In the genomic region with DNA sequence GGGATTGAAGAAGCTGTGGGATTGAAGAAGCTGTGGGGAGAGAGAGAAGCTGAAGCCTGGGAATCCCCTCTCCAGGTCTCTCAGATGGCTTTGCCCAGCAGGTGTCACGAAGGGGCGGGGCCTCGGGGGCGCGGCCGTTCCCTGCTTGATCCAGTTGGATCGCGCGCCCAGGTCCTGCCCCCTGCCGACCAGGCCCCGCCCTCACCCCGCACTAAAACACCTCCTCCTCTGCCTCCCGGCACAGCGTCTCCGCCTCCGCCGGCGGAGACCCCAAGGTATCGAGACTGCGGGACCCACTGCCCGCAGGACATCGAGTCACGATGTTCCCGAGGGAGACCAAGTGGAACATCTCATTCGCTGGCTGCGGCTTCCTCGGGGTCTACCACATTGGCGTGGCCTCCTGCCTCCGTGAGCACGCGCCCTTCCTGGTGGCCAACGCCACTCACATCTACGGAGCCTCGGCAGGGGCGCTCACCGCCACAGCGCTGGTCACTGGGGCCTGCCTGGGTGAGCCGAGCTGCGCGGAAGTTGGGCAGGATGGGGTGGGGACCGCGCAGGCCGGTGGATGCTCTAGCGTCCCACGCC, we compare ENCODE assay signal across 8 mouse cellular contexts. TPM values are rescaled to one million over a fixed set of nuclear protein-coding genes. Genes with fewer than 3 reads are reported as not detected.
DNase-seq lines count a peak whose midpoint lies in the region.

Pnpla2 (plus strand) TSS at position 232 of the 585 bp plus-strand sequence.

- H3K4me3 ChIP-seq in hindbrain, embryonic 10.5 days: peak within 1 kb of the TSS; percentile 80

- peaks cover 45% of the 10 kb centered on the region for H3K36me3 ChIP-seq in hindbrain, embryonic 10.5 days

- H3K4me1 ChIP-seq in hindbrain, embryonic 10.5 days (replicated peaks): peaks cover 35% of the 10 kb centered on the region

- under 1% methylated on average over 45 of the region's 45 CpGs for WGBS in hindbrain, embryonic 10.5 days

- peaks cover 35% of the 10 kb centered on the region for H3K27me3 ChIP-seq in hindbrain, embryonic 10.5 days (ENCODE audit: insufficient read depth, poor library complexity, severe bottlenecking)

- peak within 1 kb of the TSS; percentile 87 for H3K27ac ChIP-seq in hindbrain, embryonic 10.5 days

- no peaks in the 10 kb centered on the region for H3K9me3 ChIP-seq in hindbrain, embryonic 10.5 days

- DNase-seq in Muller cell, postnatal 12 days (ENCODE audit: inconsistent ontology term): peak; percentile 97
- peak; percentile 90 for DNase-seq in cerebellum, adult 9-10 months
- DNase-seq in frontal cortex, adult 2 months (ENCODE audit: extremely low spot score in 1 of 2, low spot score in 1 of 2): peak; percentile 82 to 93
- DNase-seq in hindbrain, embryonic 10.5 days (ENCODE audit: low spot score): peak; percentile 89
- DNase-seq in layer of hippocampus, postnatal 14 days (ENCODE audit: low spot score in 2 of 2): peak; percentile 85 to 92
- DNase-seq in lung, postnatal 14 days: peak; percentile 98
- peak; percentile 96 for DNase-seq in ovary, postnatal 36 days (ENCODE audit: low spot score)
- DNase-seq in thymus, postnatal 14 days: peak; percentile 98

RNA-seq across cellular contexts. Expression of gene Pnpla2, which starts in this region (rescaled TPM):
- polyA plus RNA-seq in frontal cortex, adult 2 months (2012; rRNA removed): 27.5 and 29.8 TPM in 2 replicates
- polyA plus RNA-seq in hindbrain, embryonic 10.5 days (2016; fragmentation: Nextera tagmentation; extraction: Ambion mirVana): 19.3 and 20.3 TPM in 2 replicates
- 10 to 100 TPM; 32.4 to 36.6 TPM for total RNA-seq in layer of hippocampus, postnatal 14 days (2021)

Comparison
In these comparisons a context has a peak if more than half of its experiments do, and no peak if none do; other contexts are left out.
1. Peak in every context shown above with its lines: DNase-seq, H3K4me3 ChIP-seq and H3K27ac ChIP-seq.